Mouse (Mus musculus) telencephalon, adult 2 months (tissue): ENCODE results near the gene Cd300a.

ENCODE experiments used
- DNase-seq: peaks from one replicate; pipeline ENCODE4 v3.0.0-alpha.2; 2011; ENCODE audit warnings: low read depth, low spot score

Gene Cd300a

DNA sequence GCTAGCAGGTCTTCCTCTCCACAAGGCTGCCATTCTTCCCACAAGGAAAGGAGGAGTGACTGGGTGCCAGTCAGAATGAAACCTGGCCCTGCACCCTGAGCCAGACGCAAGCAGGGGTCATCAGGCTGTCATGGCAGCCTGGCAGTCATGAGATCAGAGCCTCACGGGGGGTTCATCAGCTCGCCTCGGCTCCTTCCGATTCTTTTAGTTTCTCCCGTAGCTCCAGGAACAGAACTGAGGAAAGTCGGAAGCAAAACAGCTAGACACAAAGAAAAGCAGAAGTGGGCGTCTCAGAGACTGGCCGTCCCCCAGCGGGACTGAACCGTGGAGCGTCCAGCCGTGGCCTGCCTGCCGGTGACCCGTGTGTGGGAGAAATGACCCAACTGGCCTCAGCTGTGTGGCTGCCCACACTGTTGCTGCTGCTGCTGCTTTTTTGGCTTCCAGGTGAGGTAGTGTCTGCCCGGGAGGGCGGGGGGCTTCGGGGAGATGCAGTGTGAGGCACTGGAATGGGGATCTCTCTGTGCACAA is at the start of gene Cd300a:
Gene Cd300a, plus strand, starts transcription at position 51 of the 528 bp plus-strand sequence.
- DNase-seq: no peak

DNA sequence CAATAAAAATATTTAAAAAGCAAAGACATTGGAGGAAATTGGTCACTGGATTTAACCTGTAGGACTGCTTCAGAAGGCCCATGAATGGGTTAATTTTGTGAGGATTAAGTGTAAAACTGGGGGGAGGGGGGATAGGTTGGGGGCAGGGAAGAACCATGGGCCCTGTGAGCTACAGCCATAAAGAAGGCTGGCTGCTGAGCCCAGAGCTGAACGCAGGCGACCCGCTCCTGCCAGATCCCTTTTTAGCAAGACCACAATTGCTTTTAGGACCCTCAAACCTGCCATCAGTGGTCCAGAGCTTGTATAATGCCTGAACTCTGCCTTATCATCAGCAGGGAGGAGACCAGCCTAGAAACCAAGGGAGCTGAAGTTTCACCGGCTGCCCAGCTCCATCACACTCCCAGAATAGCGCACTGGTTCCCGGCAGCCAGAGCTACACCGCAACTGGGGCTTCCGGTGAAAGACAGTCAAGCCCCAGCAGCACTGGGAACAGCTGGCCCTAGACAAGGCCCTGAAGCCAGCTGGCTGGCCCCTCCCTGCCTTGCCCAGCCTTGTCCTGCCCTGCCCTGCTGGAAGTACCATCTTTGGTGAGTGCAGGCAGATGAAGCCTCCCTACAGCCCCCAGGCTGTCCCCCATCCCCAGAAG is 45.9 kb upstream of the Cd300a start:
- no peak for DNase-seq

DNA sequence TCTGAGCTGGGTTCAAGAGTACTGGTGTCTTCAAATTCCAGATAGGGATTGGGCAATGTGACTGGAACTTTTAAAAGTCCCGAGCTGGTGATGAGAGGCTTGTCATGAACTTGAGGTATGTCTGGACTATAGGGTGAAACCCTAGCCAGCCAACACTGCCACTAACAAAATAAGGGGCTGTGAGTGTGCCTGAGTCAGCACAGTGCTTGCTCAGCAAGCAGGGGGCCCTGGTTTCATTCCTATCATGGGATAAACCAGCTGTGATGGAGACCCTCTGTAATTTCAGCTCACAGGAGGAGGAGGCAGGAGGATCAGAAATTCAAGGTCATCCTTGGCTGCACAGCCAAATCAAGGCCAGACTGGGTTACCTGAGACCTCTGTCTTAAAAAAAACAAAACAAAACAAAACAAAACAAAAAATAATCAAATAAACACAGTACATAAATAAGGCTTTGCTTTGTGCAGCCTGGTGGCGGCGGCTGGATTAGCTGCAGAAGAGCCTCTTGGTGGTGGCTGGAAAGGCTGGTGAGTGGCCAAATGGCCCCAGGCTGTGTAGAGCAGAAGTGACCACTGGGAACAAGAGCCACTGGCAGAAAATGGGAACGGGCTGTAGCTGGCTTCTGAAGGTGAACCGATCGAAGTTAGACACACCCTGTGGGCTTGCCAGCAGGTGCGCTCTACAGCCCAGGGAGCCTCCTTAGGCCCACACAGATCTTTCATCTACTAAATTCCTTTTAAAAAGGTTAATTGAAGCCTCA is 45.2 kb upstream of the Cd300a start:
- no peak for DNase-seq

DNA sequence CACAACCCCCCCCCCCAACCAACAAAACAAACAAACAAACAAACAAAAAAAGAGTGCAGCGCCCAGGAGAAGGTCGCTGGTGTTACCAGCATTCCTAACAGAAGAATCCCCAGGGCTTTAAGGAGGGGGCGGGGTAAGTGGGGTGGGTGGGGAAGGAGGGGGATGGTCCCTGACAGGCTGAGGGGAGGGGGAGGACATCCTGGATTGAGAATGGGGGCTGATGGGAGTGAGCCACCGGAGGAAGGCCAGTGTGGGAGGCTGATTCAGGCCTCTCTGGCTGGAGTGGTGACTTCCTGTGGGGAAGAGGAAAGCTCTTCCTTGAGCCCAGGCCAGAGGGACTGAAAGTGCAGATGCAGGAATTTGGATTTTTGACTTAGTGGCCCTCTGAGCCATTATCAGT is 43.5 kb upstream of the Cd300a start:
- no peak for DNase-seq

DNA sequence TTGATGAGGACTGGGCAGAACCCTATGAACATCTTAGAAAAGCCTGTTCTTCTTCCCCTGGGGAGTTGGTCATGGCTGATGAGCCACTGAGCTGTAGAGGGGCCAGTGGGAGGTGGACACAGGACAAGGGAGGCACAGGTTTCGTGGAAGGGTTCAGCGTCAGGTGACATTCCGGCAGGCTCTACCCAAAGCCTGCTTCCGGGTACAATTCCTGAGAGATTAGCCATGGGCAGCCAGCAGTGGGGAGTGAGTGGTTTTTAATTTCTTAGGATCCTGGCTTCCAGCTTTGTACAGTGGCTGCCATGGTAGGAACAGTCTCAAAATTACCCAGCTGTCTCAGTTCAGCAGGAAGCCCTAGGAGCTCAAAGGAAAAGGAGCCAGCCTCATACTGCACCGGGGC is 42.8 kb upstream of the Cd300a start:
- no peak for DNase-seq

DNA sequence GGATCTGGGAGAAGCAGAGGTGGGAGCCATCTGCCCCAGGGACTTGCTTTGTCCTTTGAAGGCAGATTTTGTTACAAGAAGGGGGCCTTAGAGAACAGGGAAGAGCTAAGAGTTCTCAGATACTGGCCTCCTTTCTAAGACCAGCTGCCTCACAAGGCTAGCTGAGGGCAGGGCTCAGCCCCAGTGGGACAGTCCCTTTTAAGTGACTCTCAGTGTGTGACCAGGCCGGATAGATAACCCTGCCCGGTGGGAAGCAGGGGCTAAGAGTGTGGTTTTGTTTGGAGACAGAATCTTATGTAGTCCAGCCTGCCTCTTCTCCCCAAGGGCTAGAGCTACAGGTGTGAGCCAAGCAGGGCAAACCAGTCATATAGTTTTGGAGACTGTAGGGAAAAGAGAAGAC is 40.3 kb upstream of the Cd300a start:
- DNase-seq: no peak

DNA sequence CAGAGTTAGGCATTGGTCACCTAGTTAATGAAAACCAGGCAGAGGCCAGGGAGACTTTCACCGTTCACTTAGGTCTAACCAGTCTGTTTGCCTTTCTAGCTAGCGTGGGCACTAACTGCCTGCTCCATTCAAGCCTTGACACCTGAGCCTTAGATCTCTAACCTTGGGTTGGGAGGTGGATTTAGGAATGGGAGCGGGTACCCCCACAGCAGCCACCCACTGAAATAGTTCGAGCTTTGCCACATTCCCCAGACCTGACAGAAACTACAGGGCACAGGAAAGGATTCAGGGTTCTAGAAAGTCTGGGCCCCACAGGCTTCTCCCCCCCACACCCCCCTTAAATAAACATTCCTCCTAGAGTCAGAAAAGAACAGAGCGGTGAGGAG is 39.8 kb upstream of the Cd300a start:
- DNase-seq: no peak

DNA sequence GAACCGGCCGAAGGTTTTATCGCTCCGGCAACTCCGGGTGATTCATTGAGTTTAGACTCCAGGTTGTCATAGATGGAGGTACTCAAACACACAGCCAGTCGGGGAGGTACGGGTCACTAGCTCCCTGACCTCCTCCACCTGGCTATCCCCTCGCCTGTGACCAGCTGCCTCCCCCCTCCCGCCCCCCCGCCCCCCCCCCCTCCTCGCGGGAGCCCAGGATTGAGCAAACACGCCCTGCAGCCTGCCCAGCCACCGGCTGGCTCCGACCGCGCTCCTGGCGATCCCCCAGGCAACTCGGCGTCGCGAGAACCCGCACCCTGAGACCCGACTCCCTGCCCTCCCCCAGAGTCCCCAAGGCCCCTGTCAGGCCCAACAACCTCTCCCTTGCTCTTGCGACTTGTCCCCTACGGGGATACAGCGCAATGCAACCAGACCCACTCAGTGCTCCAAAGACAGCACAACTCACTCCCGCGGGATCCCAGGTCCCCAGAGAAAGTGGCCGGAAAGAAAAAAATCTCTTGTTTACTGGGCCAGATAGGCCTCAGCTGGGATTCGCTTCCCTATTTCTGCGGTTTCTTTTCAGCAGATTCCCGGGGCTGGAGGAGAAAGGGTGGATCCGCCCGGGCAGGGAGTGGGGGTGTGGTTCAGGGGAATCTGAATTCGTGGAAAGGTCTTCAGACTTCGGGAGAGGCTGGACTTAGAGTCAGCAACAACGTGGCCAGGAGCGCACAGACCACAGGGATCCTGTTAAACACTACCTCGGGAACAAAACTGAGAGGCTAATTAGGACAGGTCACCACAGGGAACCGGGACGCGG is 39.2 kb upstream of the Cd300a start, which contains the start of gene Gprc5c:
Gene Gprc5c, plus strand, starts transcription at position 701 of the 817 bp plus-strand sequence.
- no peak for DNase-seq

DNA sequence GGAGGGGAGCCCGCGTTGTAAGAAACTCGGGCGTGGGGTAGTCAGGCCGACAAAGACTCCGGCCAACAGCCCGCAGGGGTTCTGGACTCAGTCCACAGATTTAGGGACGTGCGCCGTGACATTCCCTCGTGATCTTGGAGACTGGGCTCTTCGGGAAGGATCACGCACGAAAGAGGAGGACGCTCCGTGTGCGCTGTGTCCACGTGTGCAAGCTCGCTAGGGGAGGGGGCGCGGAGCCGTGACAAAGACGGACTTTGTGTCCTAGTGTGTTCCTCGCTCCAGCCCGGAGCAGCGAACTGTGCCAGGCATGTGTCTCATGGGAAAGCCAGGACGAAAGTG is 38.6 kb upstream of the Cd300a start:
- DNase-seq: no peak

DNA sequence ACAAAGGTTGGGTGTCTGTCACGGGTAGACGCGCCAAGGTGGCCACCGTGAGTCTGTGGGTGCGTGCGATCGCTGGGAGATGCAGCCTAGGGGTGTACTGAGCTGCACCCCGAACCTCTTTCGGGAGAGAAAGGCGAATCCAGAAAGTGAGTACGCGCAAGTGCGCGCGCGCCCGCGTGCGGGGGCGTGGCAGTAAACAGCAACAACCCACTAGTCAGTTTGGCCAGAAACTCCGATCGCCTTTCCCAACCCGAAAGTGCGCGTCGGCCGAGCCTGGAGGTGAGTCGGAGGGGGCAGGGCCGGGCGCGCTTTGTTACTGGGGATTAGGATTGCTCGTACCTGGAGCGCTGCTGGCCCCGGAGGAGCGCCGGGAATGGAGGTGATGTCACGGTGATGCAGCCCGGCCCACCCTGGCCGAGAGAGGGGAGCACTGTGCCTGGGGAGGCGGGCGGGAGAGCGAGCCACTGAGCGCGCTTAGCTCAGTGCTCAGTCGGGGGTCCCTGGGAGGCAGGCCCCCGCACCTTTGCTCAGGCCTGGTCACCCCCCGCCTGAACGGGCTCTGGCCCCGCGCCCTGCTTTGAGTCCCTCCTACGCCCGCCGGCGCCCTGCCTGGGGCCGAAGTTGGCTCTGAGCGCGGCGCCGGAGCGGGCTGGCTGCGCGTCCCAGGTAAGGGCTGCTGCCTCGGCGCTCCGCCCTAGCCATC is 38.1 kb upstream of the Cd300a start:
- no peak for DNase-seq

DNA sequence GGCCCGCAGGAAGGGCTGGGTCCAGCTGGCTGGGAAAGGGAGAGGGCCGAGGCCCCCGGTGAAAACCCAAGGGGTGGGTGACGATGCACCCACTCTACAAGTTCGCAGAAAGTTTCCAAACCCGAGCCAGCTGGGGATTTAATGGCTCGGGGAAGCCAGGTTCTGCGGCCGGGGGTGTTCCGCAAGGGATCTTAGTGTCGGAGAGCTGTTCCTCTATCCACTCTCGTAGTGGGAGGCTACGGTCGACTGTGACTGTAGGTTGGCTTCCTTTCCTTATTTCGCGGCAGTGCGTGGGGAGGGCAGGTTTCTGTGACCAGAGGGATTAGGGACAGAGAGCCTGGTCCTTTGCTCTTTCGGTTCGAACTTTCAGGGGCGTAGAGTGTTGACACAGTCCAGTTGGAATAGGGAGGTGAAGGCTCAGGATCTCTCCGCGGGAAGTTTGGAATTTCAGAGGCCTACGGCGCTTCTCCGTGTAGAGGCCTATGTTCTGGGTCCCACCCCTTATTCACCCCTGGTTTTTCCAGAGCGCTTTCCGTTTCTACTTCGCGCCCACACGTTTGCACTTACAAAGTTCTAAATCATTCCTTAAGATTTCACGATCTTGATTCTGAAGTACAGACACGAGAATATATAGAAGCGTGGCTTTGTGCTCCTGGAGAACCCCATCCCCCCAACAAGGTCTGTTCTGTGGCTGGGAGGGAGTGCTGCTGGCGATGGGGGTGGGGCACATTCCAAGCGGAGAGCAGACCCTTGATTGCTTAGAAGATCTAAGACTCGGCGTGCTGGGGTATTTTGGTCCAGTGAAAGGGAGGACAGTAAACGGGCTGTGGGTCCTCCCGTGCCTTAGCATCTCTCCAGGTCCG is 37.3 kb upstream of the Cd300a start:
- DNase-seq: no peak

DNA sequence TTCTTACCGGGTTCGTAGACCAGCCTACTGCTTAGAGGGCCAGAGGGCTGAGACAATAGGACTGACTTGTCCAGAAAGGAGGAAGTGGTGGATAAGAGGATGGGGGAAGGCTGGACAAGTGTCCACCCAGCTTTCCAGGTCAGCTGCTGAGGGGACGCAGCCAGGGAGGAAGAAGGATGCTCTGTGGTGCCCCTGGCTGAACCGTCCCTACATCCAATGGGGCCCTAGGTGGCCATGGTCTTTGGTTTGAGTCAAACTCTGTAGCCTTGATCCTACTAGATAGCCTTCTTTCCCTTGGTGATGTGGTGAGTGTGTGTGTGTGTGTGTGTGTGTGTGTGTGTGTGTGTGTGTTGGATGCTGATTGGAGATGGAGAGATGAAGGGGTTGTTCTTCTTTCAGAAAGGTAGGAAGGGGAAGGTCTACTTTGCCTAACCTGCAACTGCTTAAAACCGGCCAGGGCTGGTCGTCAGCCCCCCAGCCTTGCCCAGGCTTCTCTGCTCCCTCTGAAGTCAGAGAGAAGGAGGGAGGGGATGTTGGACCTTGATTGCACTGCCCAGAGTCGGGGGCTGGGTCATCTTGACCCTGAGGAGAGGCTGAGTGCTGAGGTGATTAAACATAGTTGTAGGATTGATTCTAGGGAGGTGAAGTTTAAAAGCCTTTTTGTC is 36.5 kb upstream of the Cd300a start:
- DNase-seq: no peak

DNA sequence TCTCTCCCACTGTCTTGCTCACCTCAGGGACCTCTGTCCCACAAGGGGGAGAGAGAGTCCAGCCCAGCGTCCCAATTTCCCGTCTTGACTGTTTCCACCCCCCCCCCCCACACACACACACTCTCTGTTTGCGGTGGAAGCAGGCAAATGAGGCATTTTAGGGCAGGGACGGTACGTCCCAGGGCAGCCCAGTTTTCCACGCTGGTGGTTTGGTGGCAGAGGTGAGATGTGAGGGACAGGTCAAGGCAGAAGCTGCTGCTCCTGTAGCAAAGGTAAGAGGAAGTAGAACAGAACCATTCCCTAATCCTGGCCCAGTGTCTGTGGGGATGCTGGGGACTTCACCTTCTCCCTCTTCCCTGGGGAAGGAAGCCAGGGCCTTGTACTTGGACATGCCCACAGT is 35.3 kb upstream of the Cd300a start:
- DNase-seq: no peak

DNA sequence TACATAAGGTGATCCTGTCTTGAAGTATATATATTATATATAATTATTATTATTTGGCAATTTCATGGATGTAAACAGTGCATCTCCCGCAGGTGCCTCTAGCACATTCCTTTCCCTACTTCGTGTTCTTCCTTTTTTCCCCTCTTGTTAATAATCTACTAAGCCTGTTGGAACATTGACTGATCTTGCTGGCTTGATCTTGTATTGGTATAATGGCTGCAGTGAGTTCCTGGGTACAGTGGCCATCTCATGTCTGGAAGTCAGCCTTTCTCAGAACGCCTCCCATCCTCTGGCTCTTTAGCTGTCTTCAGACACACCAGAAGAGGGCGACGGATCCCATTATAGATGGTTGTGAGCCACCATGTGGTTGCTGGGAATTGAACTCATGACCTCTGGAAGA is 33.7 kb upstream of the Cd300a start:
- DNase-seq: no peak

DNA sequence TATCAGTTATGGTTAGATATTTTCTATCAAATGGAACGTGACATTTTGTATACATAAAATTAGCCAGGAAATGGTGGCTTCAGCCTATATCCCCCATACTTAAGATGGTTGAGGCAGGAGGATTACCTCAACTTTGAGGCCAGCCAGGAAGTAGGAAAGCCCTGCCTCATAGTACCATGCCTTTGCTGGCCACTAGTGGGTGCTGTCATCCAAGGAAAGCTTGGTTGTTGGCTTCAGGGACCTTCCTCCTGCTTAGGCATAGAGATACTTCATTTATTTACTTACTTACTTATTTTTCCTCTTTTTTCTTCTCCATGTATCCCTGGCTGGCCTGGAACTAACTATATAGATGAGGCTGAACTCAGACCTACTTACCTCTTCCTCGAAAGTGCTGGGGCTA is 31.2 kb upstream of the Cd300a start:
- no peak for DNase-seq

DNA sequence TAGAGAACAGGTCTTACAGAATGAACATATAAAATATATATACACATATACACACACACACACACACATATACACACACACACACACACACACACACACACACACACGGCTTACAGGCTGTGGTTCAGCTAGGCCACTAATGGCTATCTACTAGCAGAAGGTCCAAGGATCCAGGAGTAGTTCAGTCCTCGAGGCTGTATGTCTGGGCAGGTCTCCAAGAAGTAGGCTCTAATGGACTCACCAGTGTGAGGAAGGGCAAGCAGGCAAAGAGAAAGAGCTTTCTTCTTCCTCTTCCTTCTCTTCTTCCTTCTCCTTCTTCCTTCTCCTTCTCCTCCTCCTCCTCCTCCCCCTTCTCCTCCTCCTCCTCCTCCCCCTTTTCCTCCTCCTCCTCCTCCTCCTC is 28.8 kb upstream of the Cd300a start:
- no peak for DNase-seq

DNA sequence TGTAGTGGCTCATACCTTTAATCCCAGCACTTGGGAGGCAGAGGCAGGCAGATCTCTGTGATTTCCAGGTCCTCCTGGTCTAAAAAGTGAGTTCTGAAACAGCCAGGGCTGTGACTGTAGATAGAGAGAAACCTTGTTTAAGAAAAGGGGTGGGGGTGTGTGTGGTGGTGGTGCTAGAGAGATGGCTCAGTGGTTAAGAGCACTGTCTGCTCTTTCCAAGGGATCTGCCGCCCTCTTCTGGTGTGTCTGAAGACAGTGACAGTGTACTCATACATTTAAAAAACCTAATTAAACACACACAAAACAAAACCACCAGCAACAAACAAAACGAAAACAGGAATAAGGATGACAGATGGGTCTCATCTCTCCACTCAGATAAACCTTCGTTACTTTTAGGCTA is 27.2 kb upstream of the Cd300a start:
- DNase-seq: no peak

DNA sequence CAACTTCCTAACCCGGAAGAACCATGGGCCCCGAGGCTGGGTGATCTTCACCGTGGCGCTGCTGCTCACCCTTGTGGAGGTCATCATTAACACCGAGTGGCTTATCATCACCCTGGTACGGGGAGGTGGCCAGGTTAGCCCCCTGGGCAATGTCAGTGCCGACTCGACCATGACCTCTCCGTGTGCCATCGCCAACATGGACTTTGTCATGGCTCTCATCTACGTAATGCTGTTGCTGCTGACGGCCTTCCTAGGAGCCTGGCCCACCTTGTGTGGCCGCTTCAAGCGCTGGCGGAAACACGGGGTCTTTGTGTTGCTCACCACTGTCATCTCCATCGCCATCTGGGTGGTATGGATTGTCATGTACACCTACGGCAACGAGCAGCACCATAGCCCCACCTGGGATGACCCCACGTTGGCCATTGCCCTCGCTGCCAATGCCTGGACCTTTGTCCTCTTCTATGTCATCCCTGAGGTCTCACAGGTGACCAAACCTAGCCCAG is 25.9 kb upstream of the Cd300a start:
- no peak for DNase-seq

DNA sequence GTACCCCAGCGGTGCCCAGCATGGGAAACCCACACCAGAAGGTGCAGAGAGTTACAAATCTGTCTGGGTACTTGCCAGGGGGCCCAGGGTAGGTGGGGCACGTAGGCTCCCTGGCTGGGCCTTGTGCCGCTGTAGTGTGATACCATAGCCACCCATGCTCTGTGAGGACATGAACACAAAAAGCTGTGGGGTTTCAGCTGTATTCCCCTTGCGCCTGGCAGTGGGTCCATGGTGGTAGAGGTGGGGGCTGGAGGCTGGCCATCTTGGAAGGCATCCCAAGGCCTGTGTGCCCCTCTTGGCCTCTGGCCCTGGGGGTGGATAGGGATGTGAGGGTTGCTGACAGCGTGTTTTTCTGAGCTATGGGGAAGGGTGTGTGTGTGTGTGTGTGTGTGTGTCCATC is 23.8 kb upstream of the Cd300a start:
- no peak for DNase-seq
